Mouse (Mus musculus): Measurements from ENCODE around the gene Cyp2t4. TPM values are rescaled to one million over a fixed set of nuclear protein-coding genes. Genes with fewer than 3 reads are reported as not detected.
A peak's percentile ranks its signal among the peaks of the same experiment; 100 is the strongest.

The Cyp2t4 gene
- polyA plus RNA-seq, 1 experiment from 2014 or later, result 0.06 TPM

- Histone ChIP-seq H3K27ac (no peak overlapping the region), H3K9ac (no peak overlapping the region), H3K36me3 (peaks cover 97% of the 10 kb centered on the region), H3K4me2 (no peak overlapping the region), H3K4me3 (replicated peaks) (no peak overlapping the region), H3K27me3 (no peaks in the 10 kb centered on the region), H3K4me1 (replicated peaks) (peaks cover 17% of the 10 kb centered on the region), H3K9me3 (replicated peaks) (no peaks in the 10 kb centered on the region)
- DNase-seq, result no peak
- WGBS (ENCODE audit: insufficient replicate concordance), result 88% methylated on average over 10 of the region's 10 CpGs
- no peak; the same call in 1 of the 2 replicates for ATAC-seq (ENCODE audit: low read depth)
Observed at GRCm38 (mm10) chr7:27189271-27189931, 35.9 kb downstream of the Cyp2t4 start.

DNA sequence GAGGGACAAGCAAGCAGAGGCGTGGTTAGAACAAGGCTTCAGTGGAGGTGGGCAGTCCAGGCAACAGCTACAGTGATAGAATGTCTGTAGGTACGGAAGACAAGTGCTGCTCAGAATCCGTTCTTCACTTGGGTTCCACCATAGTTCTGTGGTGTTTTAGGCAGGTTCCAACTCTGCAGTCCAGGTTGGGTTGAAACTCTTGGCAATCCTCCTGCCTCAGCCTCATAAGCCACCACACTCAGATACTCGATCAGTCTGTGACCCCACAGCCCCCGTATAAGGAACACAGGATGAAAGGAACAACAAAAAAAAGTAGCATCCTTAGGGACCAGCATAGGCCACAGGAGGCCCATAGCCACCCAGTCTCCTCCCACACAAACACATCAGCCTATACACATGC, 38.9 kb downstream of the Cyp2t4 start:
- H3K27me3 ChIP-seq, result no peaks in the 10 kb centered on the region
- 91% methylated on average over 5 of the region's 5 CpGs for WGBS (ENCODE audit: insufficient replicate concordance)
- H3K4me3 ChIP-seq (replicated peaks), result no peak overlapping the region
- H3K36me3 ChIP-seq, result peaks cover 70% of the 10 kb centered on the region
- no peak overlapping the region for H3K27ac ChIP-seq
- H3K4me2 ChIP-seq, result no peak overlapping the region
- no peak overlapping the region for H3K9ac ChIP-seq
- no peaks in the 10 kb centered on the region for H3K9me3 ChIP-seq (replicated peaks)
- DNase-seq (no peak), ATAC-seq (ENCODE audit: low read depth) (no peak)
- H3K4me1 ChIP-seq (replicated peaks), result peaks cover 36% of the 10 kb centered on the region

DNA sequence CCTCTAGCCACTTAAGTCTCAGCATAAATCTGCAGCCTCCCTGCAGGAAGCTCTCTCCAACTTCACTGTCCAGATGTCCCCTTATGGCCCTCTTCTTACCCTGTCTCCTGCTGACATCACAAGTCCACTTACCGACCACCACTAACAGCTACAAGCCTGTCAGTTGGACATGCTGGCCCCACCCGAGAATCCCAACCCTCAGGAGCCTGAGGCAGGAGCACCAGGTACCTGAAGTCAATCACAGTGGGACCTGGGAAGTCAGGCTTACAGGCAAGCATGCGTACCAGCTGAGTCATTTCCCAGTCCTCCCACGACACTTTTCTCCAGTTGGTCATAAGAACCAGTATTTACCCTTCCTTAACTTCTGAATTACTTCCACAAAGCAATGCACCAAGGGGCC, 40.2 kb downstream of the Cyp2t4 start:
- Histone ChIP-seq H3K27ac (no peak overlapping the region), H3K4me3 (replicated peaks) (no peak overlapping the region), H3K9me3 (replicated peaks) (no peaks in the 10 kb centered on the region), H3K4me1 (replicated peaks) (peaks cover 40% of the 10 kb centered on the region), H3K36me3 (peaks cover 60% of the 10 kb centered on the region), H3K9ac (0 out of 2 replicates have a peak overlapping the region, but pooled peaks have one; percentile 27), H3K27me3 (no peaks in the 10 kb centered on the region), H3K4me2 (0 out of 2 replicates have a peak overlapping the region, but pooled peaks have one; percentile 24)
- 74% methylated on average over 4 of the region's 4 CpGs for WGBS (ENCODE audit: insufficient replicate concordance)
- DNase-seq (no peak), ATAC-seq (ENCODE audit: low read depth) (no peak)

DNA sequence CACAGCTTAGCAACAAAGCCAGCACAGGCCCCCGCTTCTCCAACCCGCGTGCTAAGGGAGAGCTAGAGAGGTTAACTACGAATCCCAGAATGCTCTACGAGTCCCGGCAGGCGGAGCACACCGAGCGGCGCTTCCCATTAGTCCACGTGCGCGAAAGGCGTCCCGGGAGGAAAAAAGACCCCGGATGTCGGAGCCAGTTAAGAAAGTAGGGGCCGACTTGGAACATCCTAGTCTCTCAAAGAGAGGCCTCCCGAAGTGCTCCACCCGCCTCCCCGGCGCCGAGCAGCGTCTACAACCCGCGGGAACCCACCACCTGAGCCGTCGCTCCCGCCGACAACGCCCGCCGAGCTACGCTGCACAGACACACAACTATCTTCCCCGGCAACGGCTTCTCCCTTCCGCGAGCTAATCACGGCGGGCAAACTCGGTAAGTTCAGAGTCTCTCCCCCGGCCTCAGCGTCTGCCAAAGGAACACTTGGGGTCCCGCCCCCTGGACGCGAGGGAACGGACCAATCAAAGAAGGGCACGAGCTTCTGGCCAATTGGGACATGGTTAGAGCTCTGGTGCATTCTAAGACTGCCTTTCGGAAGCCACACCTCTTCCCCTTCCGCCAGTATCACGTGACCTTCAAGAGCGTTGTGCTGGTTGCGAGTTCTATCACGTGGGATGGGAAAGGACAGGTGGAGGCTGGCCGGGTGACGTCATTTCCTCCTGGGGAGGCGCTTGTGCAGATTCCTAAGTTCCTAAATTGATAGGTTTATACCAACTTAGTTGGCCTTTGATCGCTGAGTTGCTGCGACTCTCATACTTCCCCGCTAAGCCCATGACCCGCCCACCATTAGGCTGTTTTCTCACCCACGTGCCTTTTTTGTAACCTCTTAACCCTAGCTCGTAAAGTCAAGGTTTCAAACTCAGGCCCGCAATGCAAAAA, 42.4 kb downstream of the Cyp2t4 start, which contains the start of the genes BC024978 and Snrpa:
TSS of gene BC024978 (plus strand) at position 101 of the 931 bp plus-strand sequence.
TSS of gene Snrpa (minus strand) at position 591 of the 931 bp plus-strand sequence.
- Histone ChIP-seq H3K9ac (peak within 1 kb of the TSS; percentile 84), H3K4me3 (replicated peaks) (peak within 1 kb of the TSS; percentile 85), H3K9me3 (replicated peaks) (no peaks in the 10 kb centered on the region), H3K27ac (peak within 1 kb of the TSS; percentile 97), H3K27me3 (no peaks in the 10 kb centered on the region), H3K36me3 (peaks cover 38% of the 10 kb centered on the region), H3K4me1 (replicated peaks) (peaks cover 40% of the 10 kb centered on the region), H3K4me2 (peak within 1 kb of the TSS; percentile 86)
- ATAC-seq (ENCODE audit: low read depth) (peak; percentile 97), DNase-seq (peak; percentile 96)
- WGBS (ENCODE audit: insufficient replicate concordance), result under 1% methylated on average over 64 of the region's 64 CpGs

- 66% methylated on average over 3 of the region's 3 CpGs for WGBS (ENCODE audit: insufficient replicate concordance)
- H3K4me3 ChIP-seq (replicated peaks), result no peak overlapping the region
Observed at GRCm38 (mm10) chr7:27197136-27197535, 43.6 kb downstream of the Cyp2t4 start.

GRCm38 (mm10) chr7:27197634-27198033, 44.1 kb downstream of the Cyp2t4 start:
- H3K36me3 ChIP-seq, result peaks cover 30% of the 10 kb centered on the region
- DNase-seq, result no peak
- H3K4me2 ChIP-seq, result no peak overlapping the region
- 80% methylated on average over 8 of the region's 8 CpGs for WGBS (ENCODE audit: insufficient replicate concordance)
- ATAC-seq (ENCODE audit: low read depth), result no peak
- H3K9me3 ChIP-seq (replicated peaks), result no peaks in the 10 kb centered on the region
- peak overlapping the region; percentile 34; the same call in 1 of the 2 replicates for H3K27ac ChIP-seq
- H3K9ac ChIP-seq, result no peak overlapping the region
- H3K4me3 ChIP-seq (replicated peaks), result no peak overlapping the region
- H3K27me3 ChIP-seq, result no peaks in the 10 kb centered on the region
- H3K4me1 ChIP-seq (replicated peaks), result peaks cover 37% of the 10 kb centered on the region

More at GRCm38 (mm10) chr7:27197136-27197535, 43.6 kb downstream of the Cyp2t4 start:
- Histone ChIP-seq H3K36me3 (peaks cover 30% of the 10 kb centered on the region), H3K4me1 (replicated peaks) (peaks cover 38% of the 10 kb centered on the region), H3K27me3 (no peaks in the 10 kb centered on the region), H3K9me3 (replicated peaks) (no peaks in the 10 kb centered on the region), H3K9ac (no peak overlapping the region), H3K27ac (peak overlapping the region; percentile 81; the same call in 1 of the 2 replicates), H3K4me2 (peak overlapping the region; percentile 86)
- no peak for ATAC-seq (ENCODE audit: low read depth)
- DNase-seq, result no peak

- no peak overlapping the region for H3K4me3 ChIP-seq (replicated peaks)
- H3K36me3 ChIP-seq, result peaks cover 30% of the 10 kb centered on the region
- H3K4me1 ChIP-seq (replicated peaks), result peaks cover 32% of the 10 kb centered on the region
- ATAC-seq (ENCODE audit: low read depth) (no peak), DNase-seq (no peak)
- no peaks in the 10 kb centered on the region for H3K27me3 ChIP-seq
- H3K9ac ChIP-seq, result no peak overlapping the region
- H3K27ac ChIP-seq, result no peak overlapping the region
- H3K4me2 ChIP-seq, result no peak overlapping the region
- no peaks in the 10 kb centered on the region for H3K9me3 ChIP-seq (replicated peaks)
Observed at GRCm38 (mm10) chr7:27198355-27198754, 44.8 kb downstream of the Cyp2t4 start.

DNA sequence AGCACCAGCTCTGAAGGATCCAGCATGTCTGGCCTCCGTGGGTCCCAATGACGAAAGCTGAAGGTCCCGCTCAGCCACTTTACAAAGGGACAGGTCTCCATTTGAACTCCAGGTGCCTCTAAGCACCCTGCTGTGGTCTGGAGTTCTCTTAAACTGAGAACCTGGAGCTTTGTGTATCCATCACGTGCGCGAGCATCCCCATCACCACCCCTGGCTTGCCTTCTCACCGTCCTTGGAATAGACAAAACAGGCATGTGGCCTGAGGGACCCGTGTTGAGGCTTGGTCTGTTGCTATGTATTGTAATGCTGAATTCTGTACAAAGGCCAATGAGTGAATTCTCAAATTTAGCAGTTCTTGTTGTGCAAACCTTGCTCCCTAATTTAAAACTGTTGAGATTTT, 45.3 kb downstream of the Cyp2t4 start:
- no peak overlapping the region for H3K27ac ChIP-seq
- 84% methylated on average over 8 of the region's 8 CpGs for WGBS (ENCODE audit: insufficient replicate concordance)
- DNase-seq, result no peak
- H3K4me2 ChIP-seq, result no peak overlapping the region
- peaks cover 28% of the 10 kb centered on the region for H3K4me1 ChIP-seq (replicated peaks)
- H3K36me3 ChIP-seq, result peaks cover 30% of the 10 kb centered on the region
- no peak overlapping the region for H3K9ac ChIP-seq
- no peak overlapping the region for H3K4me3 ChIP-seq (replicated peaks)
- no peak for ATAC-seq (ENCODE audit: low read depth)
- H3K27me3 ChIP-seq, result no peaks in the 10 kb centered on the region
- no peaks in the 10 kb centered on the region for H3K9me3 ChIP-seq (replicated peaks)

GRCm38 (mm10) chr7:27203730-27204449, 50.4 kb downstream of the Cyp2t4 start:
- 85% methylated on average over 8 of the region's 8 CpGs for WGBS (ENCODE audit: insufficient replicate concordance)
- no peak for DNase-seq
- Histone ChIP-seq H3K4me1 (replicated peaks) (no peaks in the 10 kb centered on the region), H3K9ac (no peak overlapping the region), H3K9me3 (replicated peaks) (no peaks in the 10 kb centered on the region), H3K4me3 (replicated peaks) (no peak overlapping the region), H3K27me3 (no peaks in the 10 kb centered on the region), H3K36me3 (peaks cover 42% of the 10 kb centered on the region), H3K27ac (no peak overlapping the region), H3K4me2 (no peak overlapping the region)
- ATAC-seq (ENCODE audit: low read depth), result no peak

Measured in liver, embryonic 13.5 days (tissue).